Mouse (Mus musculus) brain, adult 2 months (tissue): Measurements from ENCODE around the gene Oasl2.
A peak's percentile ranks its signal among the peaks of the same experiment; 100 is the strongest.
"Not testable (repeated sequence)": the region's sequence is repeated elsewhere in the genome, so short reads cannot be mapped to it uniquely, and the experiment has no call there.

Source experiments
- DNase-seq: peaks from one replicate; pipeline ENCODE4 v3.0.0; 2011; ENCODE audit warnings: low read depth, low spot score

Oasl2 gene

DNA sequence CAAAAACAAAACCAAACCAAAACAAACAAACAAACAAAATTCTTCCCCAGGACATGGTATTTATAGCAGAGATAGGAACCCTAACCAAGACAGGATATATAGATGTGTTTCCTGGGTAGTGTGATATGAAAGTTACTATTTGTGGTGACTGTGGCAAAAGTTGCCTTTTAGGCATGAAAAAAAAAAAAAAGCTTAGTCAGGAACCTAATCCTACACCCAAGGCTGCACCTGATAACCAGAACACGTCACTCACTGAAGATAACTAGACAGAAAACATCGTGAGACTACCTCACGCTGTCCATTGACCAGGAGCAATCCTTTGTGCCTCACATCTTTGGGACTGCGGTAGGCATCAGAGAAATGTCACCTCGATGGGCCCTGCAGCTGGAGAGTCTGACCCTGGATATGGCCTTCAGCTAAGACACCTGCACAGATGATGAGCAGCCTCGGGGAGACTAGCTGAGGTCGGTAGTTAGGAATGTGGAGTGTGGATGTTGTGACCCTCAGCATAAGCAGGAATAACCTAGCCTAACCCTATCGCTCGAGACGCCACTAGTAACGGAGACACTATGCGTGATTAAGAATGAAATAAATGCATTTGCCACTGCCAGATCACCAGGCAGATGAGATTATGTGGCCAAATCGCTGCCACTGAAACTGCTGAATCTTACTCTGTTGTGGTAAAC is at the start of gene Oasl2:
Gene Oasl2, plus strand, starts transcription at position 249 of the 686 bp plus-strand sequence.
- no peak for DNase-seq

GRCm38 (mm10) chr5:114851565-114852236 is 45.0 kb upstream of the Oasl2 start:
- no peak for DNase-seq

DNA sequence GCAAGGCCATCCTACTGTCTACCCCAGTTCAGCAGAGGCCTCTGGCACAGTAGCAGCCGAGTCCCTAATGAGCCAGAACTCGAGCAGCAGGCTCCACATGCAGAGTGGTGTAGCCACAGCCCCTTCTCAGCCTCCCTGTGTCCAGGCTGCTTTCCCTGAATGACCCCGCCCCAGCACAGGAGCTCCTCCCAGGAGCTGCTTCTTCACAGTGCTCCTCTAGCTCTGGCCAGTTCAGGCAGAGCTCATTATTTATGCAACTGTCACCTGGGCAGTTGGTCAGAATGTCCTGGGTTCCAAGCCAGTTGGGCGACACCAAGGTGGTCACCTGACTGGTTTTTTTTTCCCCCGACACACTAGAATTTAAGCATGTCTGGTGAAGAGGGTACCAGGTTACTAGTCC is 43.4 kb upstream of the Oasl2 start, which contains the start of gene 4930519G04Rik:
Gene 4930519G04Rik, plus strand, starts transcription at position 301 of the 400 bp plus-strand sequence.
- not testable (repeated sequence) for DNase-seq

- no peak for DNase-seq
These were observed 38.2 kb upstream of the Oasl2 start, which contains the start of gene Gm9936 for GRCm38 (mm10) chr5:114858582-114858981. TSS of gene Gm9936 (minus strand) at chr5:114858682.

DNA sequence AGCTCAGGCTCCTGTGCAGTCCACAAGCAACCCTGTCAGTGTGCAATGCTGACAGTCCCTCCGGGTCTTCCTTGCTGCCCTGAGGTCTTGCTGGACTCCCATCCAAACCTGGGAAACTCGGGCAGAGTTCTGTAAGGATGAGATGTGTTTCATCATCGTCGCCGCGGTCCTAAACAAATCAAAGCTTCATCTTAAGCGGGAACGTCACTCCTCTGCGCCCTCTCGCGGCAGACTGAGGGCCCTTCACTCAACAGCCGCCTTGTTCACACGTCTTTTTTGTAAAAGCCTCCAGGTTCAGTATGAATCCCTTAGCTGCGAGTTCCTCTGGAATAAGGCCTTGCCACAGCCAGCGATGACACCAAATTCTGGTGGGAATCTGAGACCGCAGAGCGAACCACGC is 37.5 kb upstream of the Oasl2 start:
- peak; percentile 93 for DNase-seq

DNA sequence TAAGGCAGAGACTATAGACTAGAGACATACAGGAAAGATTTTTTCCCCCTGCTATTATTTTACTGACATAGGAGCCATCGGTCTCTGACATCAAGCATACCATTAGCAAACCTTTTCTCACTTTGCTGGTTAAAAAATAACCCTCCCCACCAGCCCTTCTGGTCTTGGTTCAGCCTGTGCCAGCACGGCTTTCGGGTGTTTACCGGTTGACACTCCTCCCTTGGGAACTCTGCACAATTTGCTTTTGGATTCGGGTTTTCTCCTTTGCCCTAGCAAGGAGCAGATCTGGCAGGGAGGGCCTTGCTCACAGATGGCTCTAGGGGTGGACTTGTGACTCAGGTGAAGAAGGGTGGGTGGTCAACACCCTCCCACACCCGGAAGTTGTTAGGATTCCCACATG is 35.0 kb upstream of the Oasl2 start:
- DNase-seq: no peak

DNA sequence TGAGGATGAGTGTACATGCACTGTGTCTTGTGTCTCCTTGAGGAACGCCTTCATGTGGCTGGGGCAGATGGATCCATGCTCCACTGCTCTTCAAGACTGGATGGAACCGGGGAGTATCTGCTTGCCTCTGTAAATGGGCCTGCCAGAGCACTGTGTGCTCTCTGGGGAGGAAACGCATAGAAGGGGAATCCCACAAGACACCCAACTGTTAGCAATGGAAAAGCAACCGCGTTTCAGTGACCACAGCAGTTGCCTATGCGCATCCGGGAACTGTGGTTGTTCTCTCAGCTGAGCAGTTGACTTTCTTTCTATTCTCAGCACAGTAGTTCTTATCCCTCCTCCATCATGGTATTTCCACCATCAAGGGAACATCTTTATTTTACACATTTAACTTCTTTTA is 31.9 kb upstream of the Oasl2 start:
- DNase-seq: no peak

GRCm38 (mm10) chr5:114865279-114865678 is 31.5 kb upstream of the Oasl2 start:
- no peak for DNase-seq

DNA sequence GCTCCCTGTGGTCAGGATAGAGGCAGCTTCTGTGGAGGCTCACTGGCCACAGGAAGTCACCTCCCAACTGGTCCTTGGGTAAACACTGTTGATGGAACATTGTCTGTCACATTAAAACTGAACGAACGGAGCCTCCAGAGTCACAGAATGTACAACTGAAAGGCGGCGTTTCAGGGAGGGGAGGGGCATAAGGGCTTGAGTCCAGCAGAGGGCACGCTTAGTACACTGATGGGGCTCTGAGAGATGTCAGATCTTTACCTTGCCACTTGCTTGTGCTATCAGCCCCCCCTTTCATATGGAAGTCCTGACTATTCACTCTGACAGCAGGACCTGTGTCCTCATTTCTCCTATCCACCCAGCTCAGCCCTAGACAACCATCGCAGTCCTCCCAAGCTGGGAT is 20.9 kb upstream of the Oasl2 start:
- no peak for DNase-seq

- DNase-seq: no peak
These were observed 20.4 kb upstream of the Oasl2 start for GRCm38 (mm10) chr5:114876331-114876730.

DNA sequence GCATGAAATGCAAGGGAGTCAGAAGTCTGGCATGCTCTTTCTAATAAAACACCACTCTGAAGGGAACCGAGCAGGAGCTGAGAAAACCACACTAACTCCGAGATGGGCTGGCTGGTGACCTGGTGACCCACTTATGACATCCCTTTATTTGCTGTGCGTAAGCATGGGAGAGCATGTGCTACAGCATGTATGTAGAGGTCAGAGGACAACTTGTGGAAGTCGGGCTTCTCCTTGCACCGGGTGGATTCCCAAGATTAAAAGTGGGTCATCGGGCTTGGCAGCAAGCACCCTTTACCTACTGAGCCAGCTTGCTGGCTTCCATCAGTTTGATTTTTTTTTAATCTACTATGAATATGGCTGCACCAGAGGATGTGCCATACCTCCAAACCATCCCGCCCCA is 19.2 kb upstream of the Oasl2 start:
- DNase-seq: no peak

- DNase-seq: no peak
These were observed 17.3 kb upstream of the Oasl2 start for GRCm38 (mm10) chr5:114879399-114879798.

DNA sequence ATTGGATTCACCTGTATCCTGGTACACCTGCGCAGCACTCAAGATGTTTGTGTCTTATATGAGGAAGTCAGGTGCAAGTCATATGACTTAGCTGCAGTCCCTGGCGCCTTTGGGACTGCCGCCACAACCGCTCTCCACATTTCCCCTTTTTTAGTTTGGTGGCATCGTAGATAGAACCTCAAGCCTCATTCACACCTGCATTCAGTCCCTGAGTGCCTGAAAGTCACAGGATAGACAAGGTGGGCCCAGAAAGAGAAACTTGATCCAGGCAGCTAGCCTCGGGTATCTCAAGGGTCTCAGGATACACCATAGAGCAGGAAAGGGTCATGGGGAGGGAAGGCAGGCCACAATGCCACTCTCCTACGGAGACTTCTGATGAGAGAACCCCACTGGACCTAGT is 14.4 kb upstream of the Oasl2 start:
- not testable (repeated sequence) for DNase-seq

DNA sequence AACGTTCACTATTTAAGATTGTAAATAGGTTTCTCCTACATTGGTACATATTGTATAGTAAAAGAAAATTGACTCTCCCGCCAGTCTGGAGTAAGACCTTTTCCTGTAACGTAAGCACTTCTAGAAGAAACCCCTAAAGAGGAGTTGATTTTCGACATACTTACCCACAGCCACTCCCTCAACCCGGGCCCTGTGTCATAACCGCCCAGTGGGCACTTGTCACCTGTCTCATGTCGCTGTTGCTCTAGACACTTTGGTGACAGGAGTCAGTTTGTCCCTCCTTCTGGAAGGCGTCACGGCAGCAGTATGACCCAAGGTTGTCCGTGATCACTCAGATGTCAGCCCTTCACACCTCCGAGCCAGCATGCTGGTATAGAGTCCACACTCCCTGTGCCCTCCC is 13.7 kb upstream of the Oasl2 start:
- no peak for DNase-seq

GRCm38 (mm10) chr5:114886801-114887200 is 9.9 kb upstream of the Oasl2 start:
- DNase-seq: no peak

GRCm38 (mm10) chr5:114888995-114889394 is 7.7 kb upstream of the Oasl2 start:
- DNase-seq: no peak

DNA sequence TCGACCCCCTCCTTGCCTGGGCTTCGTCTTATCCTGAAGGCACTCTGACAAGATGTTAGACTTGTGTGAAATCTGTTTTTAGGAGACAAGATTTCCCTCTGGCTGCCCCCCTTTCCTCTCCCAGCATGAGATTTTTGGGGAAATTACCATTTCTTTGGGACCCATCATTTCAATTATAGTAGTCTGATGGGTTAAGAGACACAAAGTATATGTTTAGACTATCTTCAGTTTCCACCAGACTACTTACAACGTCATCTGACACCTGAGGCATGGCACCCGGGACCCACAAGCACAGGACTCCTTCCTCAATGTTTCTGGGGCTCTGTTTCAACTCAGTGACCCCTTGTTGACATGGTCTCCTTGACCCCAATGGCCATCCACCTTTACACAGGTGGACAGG is 1.2 kb upstream of the Oasl2 start:
- DNase-seq: no peak

DNA sequence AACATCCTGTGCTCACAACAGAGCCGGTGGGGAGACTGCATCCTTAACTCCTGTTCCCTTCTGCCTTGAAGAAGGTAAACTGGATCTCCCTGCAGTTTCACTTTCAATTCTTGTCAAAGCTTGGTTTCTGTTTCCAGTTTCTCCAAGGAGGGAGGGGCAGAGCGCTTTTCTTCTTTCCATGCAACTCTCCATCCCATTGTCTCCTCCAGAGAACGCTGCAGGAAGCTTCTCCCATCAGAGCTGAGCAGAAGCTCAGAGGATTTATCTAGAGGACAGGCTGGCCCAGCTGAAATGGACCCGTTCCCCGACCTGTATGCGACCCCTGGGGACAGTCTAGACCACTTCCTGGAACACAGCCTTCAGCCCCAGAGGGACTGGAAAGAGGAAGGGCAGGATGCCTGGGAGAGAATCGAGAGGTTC is 648 bp downstream of the Oasl2 start:
- peak; percentile 18 for DNase-seq

DNA sequence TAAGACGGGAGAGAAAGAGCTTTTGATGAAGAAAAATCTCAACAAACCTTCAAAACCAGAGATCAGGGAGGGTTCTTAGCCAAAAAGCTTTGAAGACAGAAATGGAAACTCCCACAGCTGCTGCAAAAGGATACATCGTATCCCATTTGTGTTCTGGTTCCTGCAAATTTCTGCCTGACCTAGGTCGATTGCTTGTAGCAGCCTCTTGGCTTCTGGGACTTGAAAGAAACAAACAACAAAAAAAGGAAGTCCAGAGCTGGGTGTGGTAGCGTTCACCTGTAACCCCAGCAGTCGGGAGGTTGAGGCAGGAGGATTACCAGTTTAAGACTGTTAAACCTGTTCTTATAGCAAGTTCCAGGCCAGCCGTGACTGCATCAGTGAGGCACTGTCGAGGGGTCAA is 2.1 kb downstream of the Oasl2 start:
- DNase-seq: no peak

DNA sequence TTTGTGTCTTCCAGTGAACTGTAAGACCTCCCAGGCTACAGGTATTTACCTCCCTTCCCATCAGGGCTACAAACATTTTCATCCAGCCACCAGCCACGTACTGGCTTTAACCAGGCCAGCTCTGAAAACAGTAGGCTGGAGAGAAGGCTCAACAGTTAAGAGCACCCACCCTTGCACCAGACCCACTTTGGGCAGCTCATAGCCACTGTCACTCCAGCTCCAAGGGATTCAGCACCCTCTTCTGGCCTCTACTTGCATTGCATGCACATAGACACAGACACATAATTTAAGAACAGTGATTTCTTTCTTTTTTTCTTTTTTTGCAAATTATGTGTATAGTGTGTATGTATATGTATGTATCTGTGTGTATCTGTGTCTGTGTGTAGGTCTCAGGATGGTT is 5.7 kb downstream of the Oasl2 start:
- peak; percentile 27 for DNase-seq

- no peak for DNase-seq
These were observed 12.0 kb downstream of the Oasl2 start for GRCm38 (mm10) chr5:114908598-114909305.

- DNase-seq: no peak
These were observed 16.9 kb downstream of the Oasl2 start for GRCm38 (mm10) chr5:114913686-114914085.

GRCm38 (mm10) chr5:114914855-114915254 is 18.1 kb downstream of the Oasl2 start:
- DNase-seq: peak; percentile 70
